Mouse (Mus musculus) cerebellum, adult 9-11 months (tissue): Measurements from ENCODE around the gene Timm10b.
A peak's percentile ranks its signal among the peaks of the same experiment; 100 is the strongest.

Experiments used
- DNase-seq: peaks from one replicate; pipeline ENCODE4 v3.0.0; 2022

Timm10b gene

DNA sequence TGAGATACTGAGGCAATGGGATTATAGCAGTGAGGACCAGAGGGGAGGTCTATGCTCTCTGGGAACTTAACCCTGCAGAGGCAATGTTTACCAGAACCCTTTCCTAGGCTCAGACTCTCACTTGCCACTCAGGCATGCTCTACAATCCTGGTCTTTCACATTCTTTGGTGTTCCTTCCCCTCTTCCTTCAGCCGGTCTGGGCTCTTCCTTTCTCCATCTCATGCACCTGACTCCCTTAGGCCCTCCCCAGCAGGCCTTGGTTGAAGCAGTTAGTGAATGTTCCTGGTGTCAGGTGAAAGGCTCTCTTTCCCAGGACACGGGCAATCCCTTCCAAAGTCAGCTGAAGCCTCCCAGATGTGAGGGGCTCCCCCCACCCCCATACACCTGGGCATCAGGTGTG lies at the start of gene Timm10b:
TSS of gene Timm10b (plus strand) at position 301 of the 400 bp plus-strand sequence.
- DNase-seq = no peak

DNA sequence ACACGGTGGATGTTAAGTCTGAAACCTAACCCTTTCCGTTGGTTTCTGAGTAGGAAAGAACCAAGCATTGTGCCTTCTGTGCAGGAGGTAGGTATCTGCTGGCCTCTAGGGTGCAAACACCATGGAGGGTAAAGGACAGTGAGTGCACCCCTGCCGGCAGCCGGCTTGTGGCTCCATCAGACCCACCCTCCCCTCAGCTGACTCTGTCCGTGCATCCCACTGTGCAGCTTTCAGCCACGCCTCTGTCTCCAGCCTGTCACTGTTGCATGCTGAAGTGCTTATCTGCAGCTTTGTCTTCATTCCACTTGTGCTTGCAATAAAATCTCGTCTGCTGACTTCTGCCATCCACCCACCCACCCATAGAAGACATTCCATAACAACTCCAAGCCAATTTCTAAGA lies 49.8 kb upstream of the Timm10b start:
- DNase-seq = no peak

DNA sequence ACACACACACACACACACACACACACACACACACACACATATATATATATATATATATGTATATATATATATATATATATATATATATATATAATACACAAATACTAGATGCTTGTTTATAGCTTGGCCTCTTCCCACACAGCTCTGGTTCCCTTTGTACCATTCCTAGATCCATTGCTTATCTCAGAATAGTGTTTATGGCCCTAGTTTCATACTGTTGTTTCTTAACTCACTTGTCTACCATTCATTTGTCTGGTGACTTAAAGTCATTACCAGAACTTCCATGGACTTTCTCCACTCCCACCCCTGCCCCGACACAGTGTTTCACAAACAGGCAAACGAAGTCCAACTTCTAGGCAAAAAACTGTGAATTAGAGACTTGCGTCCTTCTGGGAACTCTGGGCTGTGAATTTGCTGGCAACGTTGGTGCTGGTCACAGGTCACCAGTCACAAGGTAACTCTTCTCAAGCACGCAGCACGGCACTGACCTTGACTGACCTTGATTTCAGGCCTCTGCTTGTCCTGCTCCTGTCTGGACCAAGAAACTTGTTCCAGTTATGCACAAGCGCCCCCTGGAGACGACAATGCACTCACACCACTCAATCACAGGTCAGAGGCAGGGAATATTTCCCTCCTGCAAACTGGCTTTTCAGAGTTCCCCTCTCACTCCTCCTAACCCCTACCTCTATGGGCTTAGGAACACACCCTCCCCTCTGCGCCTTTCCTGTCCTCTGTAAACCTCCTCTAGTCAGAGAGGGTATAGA lies 36.8 kb upstream of the Timm10b start:
- DNase-seq = peak; percentile 74

DNA sequence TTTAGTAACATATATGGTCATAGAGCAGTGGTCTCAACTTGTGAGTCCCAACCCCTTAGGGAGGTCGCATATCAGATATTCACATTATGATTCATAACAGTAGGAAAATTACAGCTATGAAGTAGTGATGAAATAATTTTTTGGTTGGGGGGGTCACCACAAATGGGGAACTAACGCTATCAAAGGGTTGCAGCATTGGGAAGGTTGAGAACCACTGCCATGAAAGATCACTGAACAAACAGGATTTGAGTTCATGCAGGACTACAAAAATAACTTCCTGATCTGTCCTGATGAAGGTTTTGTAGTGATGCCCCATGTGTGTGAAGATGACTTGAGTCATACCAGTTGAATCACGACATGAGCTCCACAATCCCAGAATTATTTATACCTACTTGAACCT lies 31.4 kb upstream of the Timm10b start:
- DNase-seq = no peak

DNA sequence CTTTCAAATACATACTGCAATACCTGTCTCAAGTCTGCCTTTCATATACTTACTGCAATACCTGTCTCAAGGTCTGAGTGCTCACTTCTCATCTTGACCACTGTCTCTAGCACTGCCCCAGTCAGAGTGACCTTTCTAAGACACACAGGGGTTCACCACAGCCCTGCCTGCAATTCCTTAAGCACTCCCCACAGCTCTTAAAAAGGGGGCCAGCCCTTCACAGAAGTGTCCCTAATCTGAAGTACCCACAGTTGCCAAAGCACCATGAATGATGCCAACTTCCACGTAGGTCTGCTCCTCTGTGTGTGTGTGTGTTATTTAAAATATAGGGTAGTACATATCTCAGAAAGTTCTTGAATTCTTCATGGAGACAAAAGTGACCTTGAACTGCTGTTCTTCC lies 28.1 kb upstream of the Timm10b start:
- DNase-seq = no peak

DNA sequence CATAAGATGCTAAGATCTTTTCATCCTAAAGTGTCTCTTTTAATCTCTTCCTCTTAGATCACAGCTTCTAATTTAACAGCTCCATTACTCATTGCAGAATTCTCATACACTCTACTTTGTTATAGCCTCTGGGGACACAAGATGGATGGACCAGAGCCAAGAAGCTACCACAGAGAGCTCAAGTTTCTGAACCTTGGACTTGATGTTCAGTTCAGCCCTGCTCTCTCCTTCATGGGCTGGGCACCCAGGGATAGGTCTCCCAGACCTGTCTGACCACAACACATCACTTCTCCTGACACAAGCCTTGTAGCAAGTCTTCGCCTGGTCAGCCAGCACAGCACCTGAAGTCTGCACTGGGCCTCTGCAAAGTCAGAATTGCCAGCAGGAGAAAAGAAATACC lies 25.5 kb upstream of the Timm10b start:
- no peak for DNase-seq

DNA sequence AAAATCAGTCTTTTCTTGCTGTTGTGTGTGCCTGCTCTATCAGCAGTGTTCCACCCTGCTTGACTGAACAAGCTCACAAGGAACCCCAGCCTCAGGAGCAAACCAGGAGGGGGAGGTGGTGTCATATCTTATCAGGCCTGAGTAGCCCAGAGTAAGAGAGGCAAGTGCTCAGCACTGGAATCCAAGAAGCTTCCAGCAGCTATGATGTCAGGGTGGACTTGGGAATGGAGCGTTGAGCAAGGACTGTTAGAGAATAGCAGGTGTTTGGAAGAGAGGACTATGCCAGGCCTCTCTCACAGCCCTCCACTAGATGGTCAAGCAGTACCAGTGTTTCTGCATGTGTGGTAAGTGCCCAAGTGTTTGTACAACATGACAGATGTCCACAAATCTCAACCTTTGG lies 24.1 kb upstream of the Timm10b start:
- no peak for DNase-seq

DNA sequence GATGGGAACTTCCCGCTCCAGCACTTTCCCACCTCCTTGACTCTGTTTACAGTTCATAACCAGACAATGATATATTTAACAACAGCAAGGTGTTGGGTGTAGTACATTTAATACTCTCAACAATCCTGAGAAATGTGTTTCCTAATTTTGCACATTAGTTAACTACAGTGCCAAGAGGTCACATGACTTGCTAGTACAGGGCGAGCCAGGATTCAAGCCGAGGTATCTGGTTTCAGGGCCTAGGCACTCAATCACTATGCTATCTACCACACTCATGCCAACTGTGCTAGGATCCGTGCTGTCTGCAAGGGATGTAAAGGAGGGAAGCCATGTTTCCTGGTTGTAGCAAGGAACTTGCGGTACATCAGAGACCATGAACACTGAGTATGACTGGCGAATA lies 23.3 kb upstream of the Timm10b start:
- DNase-seq = no peak

DNA sequence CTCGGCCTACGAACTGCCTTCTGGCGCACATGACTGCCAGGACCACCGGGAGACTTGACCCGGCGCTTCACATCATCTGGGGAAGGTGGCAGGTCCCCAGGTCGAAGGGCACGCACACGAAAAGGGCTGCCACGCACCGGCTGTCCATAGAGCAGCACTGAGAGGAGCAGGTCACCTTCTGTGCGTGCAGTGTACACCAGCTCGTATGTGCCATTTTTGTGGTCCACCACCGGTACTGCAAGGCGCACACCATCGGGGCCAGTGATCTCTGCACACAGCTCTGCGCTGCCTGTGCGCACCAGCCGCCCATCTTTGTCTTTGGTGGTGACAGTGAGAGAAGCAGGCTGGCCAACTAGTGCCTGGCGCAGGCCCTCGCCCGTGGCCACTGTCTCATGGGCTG lies 22.0 kb upstream of the Timm10b start:
- no peak for DNase-seq

DNA sequence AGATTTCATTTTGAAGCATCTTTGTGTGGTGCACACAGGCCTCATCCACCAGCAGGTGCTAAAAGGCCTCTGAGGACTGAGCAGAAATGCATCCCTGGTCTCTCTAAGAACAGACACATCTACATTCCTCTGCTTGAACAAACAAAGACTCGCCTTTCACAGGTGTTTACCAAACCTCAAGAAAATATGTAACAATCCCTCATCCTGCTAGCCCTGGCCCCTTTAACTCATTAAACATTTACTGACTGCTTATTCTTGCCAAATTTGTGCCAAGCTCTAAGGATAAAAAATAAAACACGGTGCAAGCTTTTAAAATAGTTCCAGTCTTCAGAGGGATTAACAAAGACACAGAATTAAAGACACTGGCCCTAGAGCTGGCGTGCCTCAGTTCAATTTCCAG lies 20.2 kb upstream of the Timm10b start:
- no peak for DNase-seq

DNA sequence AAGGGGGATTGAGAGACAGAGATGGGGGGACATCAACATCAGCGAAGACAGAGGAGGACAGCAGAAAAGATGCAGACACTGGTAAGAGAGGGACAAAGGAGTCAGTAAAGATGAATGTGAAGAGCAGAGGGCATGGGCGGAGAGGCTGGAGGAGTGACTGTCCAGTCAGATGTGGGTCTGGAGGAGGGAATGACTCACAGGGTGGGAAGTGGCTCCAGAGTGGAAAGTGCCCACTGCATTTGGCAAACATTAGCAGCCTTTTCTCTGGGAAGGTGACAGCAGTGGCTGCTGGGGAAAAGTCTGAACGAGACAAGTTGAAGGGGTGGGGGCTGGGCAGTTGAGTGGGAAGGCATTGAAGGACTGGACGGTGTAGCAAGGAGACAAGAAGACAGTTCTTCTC lies 18.8 kb upstream of the Timm10b start:
- no peak for DNase-seq

DNA sequence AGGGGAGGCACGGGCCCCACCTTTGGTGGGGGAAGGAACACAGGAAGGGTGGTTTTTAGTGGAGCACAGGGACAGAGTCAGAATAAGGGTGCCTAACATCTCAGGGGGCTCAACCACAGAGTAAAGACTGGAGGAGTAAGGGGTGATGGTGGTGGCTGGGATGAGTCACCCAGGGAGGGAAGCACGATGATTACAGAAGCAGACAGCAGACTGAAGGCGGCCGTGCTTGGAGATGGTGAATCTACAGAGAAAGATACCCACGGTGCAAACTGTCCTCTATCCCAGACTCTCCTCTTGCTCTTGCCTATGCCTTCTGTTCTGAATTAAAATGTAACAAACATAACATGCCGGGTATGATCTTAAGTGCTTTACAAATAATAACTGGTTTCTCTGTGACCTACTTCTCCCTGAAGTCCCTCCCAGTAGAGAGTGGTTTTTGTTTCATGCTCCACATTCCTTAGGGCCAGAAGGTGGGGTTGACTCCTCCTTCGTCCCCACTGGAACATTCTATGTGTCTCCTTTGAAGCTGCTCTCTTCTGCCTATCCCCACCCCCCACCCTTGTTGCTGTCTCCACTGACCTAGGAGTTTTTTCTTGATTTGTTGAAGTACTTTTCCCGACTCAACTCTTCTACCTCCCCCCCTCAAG lies 18.1 kb upstream of the Timm10b start:
- DNase-seq = no peak

DNA sequence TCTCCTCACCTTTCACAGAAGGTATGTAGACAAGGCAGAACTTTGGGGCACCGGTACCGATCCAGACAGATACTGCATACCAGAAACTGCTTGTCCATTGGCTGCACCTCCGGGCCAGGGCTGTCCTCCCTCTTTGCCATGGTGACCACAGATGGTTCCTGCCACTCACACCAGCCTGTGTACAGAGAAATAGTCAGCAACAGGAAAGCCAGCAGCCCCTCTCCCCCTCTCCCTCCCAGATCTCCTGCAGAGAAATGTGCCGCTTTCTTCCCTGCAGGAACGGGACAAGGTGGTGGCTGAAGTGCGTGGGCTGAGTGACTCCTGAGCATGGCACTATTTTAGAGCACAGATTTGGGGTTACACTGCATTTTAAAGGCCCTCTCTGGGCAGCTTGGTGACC lies 14.5 kb upstream of the Timm10b start:
- DNase-seq = peak; percentile 88

DNA sequence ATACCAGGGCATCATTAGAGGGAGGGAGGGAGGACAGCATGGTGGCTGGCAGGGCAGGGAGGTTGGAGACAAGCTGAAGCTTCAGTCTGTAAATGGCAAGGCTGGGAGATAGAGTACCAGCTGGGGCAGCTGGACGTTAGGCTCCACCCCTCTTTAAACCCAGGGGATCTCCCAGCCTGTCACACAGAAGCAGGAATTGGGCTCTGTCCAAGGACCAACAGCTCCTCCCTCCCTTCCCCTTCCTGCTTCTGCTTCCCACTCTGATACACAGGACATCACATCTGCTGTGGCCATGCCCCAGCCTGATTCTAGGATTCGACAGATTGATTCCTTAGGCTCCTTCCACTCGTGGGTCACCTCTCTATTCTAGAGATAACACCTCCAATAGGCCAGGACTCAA lies 11.2 kb upstream of the Timm10b start:
- DNase-seq = peak; percentile 62

DNA sequence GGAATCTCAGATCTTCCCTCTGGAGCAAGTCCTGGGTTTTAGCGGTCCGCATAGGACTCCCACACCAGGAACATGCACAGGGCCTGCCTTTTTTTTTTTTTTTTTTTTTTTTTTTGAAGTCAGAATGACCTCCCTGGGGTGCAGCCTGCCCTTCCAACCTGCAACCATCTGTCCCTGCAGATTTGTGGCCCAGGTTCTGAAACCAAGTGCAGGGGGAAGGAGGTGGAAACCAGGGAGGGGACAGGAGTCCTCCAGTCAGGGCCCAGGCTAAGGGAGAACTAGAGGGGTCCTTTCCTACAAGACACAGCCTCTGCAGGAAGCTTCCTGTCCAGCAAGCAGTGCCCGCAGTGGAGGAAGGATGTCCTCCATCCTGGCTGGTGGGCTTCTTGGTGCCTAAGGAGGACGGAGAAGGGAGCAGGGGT lies 7.3 kb upstream of the Timm10b start:
- DNase-seq = peak; percentile 89

DNA sequence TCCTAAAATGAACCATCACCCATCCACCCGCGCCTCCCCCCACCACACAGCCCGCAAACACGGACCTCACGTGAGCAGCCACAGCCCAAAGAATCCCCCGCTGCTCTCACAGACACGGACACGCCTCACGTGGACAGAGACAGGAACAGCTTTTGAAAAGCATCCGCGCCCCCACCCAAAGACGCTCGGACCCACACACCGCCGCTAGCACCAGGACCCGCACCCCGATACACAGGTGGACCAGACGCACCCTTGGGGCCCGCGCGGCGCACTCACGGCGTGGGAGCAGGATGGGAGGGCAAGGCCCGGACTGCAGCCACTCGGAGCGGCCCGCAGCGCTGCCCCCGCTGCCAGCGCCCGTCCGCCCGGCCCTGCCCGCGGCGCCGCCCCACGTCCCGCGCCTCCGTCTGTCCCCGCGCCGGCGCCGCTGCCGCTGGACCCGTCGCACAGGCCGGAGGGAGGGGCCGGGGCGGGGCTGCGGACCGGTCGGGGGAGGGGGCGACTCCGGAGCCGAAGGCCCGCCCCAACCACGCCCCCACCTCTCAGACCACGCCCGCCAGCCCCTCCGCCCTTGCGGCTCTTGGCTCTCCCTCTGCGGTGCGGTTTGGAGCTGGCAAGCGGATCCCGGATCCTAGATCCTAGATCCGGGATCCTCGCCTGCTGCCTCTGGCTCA lies 6.6 kb upstream of the Timm10b start, which contains the start of gene Trim3:
TSS of gene Trim3 (minus strand) at position 445 of the 674 bp plus-strand sequence.
- DNase-seq = peak; percentile 94

DNA sequence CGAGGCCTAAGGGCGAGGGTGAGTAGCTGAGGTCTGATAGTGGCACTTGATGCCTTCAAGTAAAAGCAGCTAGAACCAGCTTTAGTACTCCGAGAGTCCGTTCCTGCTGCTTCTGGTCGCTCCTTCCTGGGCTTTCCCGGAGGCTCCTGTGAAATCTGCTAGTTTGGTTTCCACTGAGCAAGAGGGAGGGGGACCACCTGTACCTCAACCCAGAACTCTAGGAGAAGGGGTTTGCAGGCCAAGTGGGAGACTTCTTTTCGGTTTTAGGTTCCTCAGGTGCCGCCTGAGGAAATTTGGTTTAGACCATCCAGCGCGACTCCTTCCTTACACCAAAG lies 6.1 kb upstream of the Timm10b start:
- no peak for DNase-seq

DNA sequence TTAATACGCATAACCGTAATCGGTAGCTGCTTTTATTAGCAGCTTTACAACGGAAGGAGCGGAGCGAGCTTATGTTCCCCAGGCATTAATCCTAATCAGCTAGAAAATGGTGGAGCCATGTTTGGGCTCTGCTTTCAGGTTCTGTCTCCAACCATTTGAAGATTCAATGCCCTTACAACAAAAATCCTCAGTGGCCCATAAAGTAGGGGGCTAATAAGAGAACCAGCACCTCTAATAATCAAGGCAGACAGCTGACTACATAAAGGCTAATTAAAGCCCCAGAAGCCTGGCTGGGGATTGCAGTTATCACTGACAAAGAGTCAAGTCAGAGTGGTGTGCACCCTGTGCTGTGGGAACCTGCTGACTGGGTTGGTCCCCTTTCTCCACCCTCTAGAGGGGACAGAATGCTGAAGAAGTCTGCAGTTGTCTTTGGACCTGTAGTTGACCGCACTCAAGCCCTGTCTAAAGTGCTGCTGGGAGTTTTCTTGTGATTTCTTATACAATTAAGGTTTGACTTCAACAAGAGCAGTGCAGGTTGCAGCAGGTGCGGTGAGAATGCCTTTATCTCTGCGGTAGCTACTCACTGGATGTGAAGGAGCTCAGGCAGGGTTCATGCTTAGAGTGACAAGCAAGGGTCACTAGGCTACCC lies 5.5 kb upstream of the Timm10b start:
- no peak for DNase-seq

DNA sequence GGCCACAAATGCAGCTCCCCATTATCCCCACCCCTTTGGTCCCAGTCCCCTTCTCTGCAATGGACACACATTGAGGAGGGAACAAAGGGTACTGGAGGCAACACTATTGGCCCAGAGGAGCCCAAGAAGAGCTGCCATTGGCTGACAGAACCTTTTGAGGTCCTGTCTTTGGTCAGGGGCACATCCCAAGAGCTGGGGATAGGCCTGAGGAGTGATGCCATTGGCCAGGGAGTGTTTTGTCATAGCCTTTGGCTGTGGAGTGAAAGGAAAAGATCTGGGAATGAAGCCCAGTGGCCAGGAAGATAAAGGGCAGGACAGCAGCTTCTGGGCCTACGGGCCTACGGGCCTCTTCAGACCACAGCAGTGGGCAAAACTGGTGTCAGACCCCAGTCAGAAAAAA lies 4.1 kb upstream of the Timm10b start:
- no peak for DNase-seq

DNA sequence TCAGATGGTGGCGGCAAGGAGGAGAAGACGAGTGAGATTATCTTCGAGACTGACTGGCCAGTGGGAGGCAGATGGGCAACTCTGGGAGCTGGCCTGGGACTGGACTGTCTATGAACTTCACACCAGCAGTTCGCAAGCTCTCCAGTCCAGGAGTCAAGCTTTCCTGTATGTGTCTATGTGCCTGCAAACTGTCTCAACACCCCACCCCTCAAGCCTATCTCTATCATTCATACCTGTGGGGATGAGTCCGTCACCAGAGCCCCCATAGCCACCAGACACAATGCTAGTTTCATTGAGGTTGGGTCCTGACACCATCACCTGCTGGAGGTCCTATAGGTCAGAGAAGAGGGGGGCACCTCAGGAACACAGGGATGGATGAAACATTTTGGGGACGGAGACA lies 1.1 kb upstream of the Timm10b start:
- no peak for DNase-seq

DNA sequence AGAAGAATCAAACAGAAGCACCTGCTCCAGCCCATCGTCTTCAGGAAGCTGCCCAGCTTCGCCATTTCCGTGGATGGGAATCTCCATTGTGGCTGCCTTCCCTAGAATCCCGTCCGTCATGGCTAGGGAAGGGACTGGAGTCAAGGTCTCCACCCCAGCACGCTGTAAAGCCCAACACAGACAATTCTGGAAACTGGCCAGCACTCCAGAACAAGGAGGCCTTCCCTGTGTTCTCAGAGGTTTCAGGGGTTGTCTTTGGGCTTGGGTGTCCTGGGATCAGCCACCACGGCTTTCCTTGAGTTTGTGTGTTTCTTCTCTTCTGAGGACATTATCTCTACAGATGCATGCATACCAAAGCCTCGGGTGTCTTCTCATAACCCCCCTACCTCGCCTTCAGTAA lies 552 bp upstream of the Timm10b start:
- DNase-seq = peak; percentile 71

DNA sequence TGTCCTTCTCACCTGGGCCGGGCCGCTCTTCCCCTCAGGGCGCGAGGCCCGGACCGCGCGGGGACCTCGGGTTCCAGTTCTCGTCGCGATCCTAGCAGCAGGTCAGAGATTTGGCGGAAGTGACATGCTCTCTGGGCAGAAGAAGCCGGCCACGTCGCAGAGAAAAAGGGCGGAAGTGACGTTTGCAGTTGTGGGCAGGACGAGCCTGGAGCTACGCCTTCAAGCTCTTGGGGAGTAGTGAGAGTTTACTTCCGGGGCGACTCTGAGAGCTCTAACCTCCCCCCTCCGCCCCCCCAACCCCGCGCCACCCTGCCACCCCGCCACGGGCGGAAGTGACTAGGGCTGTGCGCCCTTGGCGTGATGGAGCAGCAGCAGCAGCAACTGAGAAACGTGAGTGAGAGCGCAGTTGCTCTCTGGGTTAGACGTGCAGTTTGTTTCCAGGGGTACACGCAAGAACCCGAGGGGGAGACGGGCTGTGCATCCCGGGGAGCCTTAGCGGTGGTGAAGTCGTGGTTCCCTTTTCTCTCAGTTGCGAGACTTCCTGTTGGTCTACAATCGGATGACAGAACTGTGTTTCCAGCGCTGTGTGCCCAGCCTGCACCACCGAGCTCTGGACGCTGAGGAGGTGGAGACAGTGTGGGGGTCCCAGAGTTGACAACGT lies 507 bp downstream of the Timm10b start, which contains the start of the genes Arfip2 and Gm45799:
TSS of gene Arfip2 (minus strand) at position 184 of the 661 bp plus-strand sequence.
TSS of gene Gm45799 (plus strand) at position 320 of the 661 bp plus-strand sequence.
- DNase-seq = peak; percentile 99

DNA sequence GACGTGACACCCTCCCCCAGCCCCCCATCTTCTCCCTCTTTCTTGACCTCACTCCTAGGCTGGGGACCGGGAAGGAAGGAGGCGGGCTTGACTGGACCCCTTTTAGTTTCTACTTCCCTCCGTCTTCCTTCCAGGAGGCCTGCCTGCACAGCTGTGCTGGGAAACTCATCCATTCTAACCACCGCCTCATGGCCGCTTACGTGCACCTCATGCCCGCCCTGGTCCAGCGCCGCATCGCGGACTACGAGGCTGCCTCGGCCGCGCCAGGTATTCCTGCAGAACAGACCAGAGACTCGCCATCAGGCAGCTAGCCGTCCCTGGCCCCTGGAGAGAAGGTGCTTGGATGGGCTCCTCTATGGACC lies 1.0 kb downstream of the Timm10b start:
- no peak for DNase-seq
